Mouse (Mus musculus): ENCODE data around the gene Hdac8.

The Hdac8 gene

DNA sequence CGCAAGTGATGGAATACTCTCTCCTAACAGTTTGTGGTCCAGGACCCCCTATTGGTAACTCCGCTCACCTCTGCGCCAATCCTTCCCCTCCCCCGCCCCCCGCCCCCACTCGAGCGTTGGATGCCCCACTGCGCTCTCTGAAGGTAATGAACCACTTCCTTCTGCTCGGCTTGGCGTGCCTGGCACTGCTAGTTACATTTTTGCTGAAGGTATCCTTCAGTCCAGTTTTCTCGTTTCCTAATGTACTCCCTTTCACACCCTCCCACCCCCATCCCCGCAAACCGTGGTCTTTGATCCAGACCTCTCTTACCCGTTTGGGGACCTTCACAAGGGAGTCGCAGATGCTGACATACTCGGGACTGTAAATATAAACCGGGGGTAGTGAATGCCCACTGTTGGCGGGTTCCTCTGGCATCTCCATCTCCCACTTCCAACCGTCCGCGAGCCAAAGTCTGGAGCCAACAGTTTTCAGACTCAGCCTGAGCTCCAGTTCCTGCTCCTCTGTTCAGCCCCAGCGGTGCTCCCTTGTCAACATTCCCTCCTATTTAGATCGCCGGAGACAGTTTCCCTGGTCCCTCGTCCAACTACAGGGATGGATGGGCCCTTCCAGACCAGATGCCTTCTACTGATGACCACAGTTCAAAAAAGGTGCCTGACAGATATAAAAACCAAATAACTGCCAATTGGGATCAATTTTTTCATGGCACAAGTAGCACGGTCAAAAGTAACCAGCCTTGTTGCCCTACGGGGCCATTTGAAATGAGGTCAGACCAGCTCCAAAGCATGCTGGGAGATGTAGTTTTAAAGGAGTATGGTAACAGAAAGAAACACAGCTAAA lies at the start of gene Hdac8:
Hdac8 (minus strand) TSS at position 716 of the 838 bp plus-strand sequence.
- DNase-seq (ENCODE audit: extremely low spot score, low spot score), result peak; percentile 63

DNA sequence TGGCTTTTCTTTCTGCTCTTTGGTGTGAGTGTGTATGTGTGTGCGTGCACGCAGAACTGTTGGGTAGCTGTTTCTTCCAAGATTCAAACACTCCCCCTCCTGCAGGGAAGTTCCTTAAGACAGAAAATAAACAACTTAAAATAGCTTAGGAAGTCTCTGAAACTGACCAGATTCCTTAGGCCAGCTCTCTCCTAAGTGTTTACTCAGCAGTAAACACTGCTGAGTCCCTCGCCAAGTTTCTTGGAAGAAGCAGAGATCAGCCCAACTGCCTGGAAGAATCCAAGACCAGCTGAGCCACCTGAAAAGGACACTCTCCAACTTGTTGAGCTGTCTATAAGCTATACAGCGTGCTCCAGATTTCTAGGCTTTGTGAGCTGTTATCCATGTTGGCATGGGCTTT lies 4.0 kb upstream of the Hdac8 start:
- DNase-seq (ENCODE audit: extremely low spot score, low spot score), result no peak

DNA sequence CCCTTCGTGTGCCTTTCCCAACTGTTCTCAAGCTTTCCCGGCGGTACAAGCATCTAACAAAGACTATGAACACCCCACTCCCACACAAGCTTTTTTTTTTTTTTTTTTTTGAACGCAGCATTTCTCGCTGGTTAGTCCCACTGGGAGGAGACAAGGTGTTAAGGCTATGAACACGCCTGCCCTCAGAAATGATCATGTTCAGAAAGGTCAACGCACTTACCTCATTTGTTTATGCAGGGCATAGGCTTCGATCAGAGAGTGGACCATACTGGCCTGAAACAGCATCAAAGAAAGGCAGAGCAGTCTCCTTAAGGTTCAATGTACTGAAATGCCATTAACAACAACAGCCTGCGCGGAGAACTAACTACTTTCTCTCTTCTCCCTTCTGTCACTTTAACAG lies 980 bp downstream of the Hdac8 start:
- DNase-seq (ENCODE audit: extremely low spot score, low spot score), result no peak

DNA sequence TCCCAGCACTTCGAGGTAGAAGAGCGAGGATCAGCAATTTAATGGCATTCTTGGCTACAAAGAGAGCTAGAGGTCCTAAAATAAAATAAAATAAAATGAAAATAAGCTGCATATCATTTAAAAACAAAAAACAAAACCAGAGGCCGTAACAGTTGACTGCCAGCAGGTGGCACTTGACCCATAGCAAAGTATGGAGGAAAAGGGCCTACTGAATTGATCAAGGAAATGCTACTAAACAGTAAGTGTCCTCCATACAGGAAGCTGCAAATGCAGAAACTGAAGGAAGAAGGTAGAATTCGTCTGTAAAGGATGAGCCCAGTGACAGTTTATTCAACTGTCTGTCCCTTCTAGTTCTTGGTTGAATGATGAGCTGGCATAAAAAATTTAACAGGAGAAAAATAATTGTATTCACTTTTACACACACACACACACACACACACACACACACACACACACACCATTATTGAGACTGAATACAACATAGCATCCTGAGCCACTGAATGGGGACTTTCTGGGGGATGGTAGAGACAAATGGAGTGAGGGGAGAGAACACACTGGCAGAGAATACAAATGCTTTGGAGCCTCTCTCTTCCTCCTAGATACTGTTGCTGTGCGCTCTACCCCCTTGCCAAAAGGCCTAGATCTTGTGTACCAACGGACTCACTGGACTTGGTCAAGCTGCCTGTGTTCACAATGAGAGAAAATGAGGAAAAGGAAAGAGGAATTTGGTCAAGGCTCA lies 11.0 kb downstream of the Hdac8 start:
- DNase-seq (ENCODE audit: extremely low spot score, low spot score), result no peak

DNA sequence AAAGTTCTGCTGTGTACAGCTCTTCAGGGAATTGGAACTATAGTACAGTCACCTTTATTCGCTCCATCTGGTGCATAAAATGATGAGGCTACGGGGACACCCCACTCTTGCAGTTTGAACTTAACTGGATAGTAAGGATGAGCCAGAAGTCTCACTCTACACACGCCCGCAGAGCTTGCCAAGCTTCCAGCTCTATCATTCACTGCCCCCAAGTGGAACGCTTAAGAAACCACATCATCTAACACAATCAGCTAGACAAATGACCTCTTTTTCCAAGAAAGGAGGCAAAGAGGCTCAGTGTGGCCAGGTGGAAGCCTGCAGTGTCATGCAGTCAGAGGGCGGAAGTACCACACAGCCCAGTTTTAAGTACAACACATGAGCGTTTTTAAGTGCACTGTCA lies 19.6 kb downstream of the Hdac8 start:
- no peak for DNase-seq (ENCODE audit: extremely low spot score, low spot score)

DNA sequence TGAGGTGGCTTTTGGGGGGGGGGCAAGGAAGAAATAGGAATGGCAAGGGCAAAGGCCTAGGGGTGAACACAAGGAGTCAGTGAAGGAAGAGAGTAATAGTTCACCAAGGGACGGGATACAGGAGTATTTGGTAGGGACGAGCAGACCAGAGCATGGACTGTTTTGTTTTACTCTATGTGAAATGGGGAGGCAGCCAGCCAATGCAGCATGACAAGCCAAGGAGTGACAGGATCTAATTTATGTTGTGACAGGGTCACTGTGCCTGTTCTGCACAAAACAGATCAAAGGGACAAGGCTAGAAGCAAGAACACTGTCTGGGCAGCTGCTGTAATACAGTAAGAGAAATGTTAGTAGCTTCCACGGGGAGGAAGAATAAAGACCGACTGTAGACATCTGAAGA lies 25.5 kb downstream of the Hdac8 start:
- DNase-seq (ENCODE audit: extremely low spot score, low spot score), result no peak

DNA sequence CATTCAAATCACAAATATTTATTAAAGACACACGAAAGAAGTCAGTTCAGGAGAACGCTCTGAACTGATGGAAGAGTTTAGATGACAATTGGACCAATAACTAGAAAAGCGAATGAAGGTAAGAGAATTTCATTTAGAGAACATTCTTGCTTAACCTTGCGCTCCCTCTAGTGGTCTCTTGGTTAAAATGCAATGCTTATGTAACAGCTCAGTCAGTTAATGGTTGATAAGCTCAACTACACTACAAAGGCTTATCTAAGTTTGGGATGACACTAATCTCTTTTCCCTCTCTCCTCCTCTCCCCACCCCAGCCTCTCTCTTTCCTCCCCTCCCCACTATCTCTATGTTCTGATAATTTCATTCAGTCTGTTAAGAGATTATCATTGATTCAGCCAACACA lies 26.2 kb downstream of the Hdac8 start:
- DNase-seq (ENCODE audit: extremely low spot score, low spot score), result no peak

DNA sequence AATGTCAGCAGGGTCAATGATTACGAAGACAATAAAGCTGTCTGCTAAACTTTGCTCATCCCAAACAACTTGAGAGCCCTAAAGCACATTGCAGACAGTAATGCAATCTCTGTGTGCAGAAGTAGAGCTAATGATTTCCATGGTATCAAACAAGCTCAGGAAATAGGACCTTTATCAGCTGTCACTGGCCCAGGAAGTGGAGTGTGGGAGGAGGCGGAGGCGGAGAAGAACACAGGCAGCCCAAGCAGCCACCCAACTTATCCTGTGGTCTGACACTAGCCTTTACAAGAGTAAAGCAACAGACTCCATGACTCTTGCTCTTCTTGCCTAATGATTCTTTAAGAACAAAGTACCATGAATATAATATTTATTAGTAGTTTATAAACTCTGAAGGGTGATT lies 26.7 kb downstream of the Hdac8 start:
- no peak for DNase-seq (ENCODE audit: extremely low spot score, low spot score)

DNA sequence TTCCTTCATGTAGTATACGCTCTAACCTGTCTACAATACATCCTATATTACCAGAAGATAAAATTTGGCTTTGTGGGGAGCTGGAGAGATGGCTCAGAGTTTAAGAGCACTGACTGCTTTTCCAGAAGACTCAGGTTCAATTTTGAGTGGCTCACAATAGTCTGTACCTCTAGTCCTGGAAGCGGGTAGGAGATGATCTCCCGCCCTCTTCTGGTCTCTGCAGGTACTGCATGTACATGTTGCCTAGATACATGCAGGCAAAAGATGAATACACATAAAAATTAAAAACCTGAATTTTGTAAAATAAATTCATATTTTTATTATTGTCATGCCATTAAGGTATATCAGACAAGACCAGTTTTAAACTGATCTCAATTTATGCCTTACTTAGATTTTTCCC lies 28.4 kb downstream of the Hdac8 start:
- peak; percentile 63 for DNase-seq (ENCODE audit: extremely low spot score, low spot score)

DNA sequence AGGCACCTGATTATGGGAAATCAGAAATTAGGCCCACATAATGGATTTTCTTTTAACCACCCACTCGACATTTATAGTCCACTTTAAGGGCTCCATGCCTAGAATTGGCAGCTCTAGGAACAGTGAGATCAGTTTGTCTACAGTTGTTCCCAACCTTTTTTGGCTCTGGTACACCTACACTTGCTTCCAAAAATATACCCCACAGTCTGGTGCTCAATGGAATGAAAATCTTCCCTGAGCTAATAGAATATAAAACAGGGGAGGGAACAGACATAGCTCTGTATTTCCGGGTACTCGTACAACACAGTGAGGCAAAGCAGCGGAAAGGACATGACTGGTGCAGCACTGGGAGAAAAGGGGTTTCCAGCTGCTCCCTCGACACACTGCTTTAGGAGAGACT lies 29.6 kb downstream of the Hdac8 start:
- no peak for DNase-seq (ENCODE audit: extremely low spot score, low spot score)

DNA sequence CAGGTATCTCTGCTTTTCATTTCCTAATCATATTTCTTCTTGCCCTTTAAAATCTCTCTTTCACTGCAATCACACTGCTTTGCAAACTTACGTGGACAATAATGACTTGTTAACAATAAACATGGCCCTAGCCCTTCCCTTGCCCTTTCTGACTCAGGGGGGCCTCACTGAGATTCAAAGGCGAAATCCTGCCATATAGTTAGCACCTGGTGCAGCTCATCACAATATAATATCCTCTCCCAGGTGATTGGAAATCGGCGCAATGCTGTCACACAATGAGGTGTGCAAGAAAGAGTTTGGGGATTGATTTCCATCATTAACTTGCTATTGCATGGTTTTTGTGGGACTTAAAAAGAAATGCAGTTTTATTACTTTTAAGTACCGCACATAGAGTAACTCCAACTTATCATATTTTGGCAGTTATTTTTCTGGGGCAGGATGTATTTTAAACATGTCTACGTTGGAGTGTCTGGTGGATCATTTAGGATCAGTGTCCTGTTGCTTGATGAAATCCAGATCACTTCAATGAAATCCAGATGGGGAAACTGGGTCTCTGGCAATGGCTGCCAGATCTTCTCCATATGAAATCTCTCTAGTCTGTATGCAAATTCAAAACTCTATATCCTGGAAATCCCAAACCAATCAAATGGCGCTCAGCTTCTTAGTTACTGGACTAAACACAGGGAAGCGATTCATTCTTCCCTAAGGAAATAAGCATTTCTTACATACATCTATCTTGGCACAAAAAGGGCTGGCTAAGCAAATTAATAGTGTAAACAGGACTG lies 86.6 kb downstream of the Hdac8 start:
- no peak for DNase-seq (ENCODE audit: extremely low spot score, low spot score)

DNA sequence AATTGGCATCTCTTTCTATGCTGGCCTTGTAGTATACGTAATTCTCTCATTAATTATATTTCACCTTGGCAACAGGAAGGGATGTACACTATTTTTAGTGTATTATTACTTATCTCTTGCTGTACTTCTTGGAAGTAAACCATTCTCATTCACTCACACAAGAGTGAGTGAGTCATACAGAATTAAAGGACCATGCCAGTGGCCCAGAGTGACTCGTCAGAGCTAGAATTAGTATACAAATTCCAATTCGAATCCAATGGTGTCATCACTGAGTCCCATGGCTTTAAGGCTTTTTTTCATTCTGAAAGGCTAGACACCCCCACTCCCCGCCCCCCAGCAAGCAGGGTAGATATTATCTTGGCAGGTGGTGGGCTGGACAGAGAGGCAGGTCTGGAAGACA lies 88.2 kb downstream of the Hdac8 start:
- no peak for DNase-seq (ENCODE audit: extremely low spot score, low spot score)

DNA sequence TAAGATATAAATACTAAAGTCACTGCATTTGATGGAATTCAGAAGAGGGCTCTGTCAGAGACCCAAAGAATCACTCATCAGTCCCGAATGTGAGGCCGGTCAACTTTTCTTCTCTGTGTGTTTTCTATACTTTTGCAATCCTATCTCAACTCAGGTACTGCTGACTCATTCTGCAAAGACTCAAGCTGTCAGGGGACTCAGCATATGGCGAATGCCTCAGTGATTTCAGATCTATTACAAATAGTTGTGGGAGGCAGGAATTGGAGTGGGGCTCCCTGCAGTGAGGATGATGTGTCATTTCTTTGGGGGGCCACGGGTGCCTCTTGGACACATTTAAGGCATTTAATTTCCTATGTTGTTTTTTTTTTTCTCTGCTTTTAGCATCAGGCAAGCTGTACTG lies 88.8 kb downstream of the Hdac8 start:
- DNase-seq (ENCODE audit: extremely low spot score, low spot score), result no peak

DNA sequence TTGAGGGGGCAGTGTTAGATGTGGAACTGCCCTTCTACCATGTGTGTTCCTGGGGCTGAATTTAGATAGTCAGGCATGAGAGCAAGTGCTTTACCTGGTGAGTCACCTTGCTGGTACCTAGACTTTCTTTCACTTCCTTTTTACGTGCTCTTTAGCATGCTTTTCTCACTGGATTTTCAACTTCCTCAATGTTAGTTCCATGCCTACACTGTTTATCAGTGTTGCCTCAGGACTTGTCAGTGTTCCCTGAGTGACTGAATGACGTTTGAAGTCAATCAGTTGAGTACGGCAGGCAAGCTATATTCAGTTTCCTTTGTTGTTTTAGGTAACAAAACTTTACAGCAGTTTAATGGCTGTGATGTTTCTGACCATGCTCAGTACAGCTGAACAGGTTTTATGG lies 120.4 kb downstream of the Hdac8 start:
- no peak for DNase-seq (ENCODE audit: extremely low spot score, low spot score)

DNA sequence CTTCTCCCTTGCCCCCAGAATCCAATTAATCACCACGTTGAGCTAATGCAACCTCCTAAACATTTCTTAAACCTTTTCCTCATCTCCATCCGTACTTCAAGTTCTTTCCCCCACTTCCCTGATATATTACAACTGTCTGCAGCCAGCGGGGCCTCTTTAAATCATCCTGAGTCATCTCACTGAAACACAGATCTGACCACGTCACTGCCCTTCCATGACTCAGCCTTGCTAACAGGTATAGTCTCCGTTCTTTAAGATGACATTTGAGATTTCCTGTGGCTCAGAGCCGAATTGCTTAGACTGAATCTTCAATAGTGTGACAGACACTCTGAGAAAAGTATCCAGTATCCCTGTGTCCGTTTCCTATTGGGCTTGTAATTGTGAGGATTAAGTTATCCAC lies 122.0 kb downstream of the Hdac8 start:
- DNase-seq (ENCODE audit: extremely low spot score, low spot score), result no peak

DNA sequence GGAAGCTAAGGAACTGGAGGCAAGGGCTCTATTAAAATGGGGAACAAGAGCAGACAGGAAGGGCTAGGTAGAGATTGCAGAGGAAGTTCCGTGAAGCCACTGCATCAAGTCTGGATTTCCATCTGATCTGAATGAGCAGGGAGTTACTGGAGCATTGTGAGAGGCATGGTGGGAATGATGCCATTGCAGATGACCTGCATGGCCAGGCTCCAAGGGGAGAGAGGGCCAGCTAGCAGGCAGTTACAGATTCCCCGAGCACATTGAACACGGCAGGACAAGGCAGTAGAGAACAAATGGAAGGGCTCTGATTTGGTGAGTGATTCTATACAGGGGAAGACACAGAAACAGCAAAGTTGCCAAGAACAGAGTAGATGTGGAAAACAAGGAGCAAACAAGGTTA lies 138.6 kb downstream of the Hdac8 start:
- no peak for DNase-seq (ENCODE audit: extremely low spot score, low spot score)

DNA sequence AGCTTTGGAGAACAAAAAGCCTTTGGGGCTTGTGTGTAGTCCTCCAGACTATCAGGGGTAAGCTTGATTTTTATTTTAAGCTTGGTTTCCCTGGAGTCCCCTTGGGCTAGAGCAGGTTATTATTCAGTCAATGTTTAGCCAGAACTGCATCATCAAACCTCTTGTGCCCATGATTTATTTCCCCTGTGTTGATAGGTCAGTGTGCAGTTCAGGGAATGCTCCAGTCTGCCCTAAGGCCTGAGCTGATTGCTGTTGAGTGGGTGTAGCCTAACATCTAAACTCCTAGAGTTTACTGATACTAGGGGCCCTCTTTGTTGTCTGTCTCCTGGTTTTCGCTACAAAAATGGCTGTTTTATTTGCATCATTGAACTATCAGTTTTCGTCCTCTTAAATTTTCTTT lies 142.9 kb downstream of the Hdac8 start:
- DNase-seq (ENCODE audit: extremely low spot score, low spot score), result no peak

DNA sequence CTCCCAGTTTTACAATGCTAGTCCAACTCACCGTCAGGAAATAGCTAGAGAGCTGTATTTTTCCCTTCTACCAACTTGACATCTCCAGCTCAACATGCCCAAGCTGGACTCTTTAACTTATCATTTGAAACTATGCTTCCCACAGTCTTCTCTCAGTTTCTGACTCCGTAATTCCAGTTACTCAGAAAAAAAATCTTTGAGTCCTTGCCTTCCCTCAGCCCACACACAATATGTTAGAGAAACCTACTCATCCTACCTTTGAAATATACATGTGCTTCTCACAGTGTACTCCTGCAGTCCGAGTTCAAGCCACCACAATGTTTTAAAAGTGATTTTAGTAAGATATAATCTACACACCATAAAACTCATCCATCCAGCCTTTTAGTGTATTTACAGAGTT lies 151.7 kb downstream of the Hdac8 start:
- no peak for DNase-seq (ENCODE audit: extremely low spot score, low spot score)

DNA sequence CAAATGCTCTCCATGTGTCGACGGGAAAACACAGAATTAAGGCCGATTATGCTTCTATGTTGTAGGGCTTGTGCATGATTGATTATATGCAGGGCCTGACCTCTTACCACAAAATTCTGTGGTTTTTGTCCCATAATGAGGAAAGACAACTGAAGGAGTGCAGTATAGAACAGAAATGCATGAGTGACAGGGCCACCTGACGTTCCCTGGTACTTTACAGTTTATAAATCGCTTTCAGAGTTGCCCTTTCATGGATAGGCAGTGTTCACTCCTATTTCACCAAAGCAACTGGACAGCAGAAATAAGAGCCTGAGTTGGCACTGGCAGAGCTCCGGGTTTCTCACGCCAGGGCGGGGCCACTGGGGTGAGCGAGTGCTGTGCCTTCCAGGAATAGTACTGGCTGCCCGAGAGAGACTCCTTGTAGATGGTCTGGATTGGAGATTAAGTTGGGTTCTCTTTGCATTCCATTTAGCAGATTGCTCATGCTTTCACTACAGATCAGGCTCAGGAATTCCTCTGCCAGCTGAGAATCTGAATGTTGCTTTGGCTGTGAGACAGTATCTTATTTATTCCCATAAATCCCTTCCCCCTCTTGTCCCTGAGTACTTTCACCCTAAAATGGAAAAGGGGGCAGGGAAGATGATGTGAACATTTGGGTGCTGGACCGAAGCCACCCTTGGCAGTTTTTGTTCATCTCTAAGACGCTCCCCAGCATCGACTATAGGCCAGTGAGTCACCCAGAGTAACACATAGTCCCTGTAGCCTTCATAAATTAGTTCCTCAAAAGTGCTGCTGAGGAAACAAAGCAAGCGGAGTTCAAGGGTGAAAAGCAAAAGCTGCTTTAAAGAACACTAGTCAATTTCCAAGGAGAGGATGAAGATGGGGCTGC lies 155.1 kb downstream of the Hdac8 start:
- no peak for DNase-seq (ENCODE audit: extremely low spot score, low spot score)

DNA sequence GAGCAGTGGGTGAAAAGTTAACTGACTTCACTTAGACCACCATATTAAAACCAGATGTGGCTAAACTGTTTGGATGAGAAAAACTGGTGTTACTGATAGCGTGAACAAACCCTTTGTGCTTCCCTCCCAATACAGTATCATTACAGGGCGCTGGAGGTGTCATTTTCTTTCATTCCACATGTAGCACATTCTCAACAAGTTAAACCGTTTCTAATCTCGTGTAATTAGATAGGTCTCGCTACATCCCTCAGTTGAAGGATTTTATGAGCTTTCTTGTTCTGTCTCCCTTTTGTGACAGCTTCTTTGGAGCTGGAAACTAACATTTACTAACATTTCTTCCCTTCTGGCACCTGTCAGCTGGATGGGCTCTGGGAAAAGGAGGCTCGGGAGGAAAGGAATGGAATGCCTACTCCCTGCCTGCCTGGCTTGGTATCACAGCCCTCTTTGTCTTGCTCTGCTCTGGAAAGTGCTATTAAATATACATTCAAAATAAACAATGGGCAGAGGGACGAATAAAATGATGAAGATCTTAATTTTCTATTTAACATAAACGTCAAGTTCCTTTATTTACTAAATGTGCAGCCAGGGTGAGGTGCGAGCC lies 156.2 kb downstream of the Hdac8 start:
- DNase-seq (ENCODE audit: extremely low spot score, low spot score), result peak; percentile 13

DNA sequence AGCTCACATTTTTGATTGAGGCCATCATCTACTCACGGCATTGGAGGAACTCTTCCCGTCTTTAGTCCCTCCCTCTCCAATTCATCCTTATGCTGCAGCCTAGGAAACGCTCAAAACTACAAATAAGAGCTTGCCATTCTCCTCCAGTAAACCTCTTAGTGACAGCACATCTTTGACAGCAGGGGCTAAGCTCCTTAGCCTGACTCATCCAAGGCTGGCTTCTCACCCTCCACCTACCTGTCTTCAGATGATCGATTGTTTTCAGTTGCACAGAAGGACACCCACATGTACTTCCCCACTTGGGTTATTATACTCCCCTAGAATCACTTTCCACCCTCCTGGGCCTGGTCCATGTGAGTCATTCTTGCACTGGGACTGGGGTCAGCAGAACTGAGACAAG lies 163.5 kb downstream of the Hdac8 start:
- DNase-seq (ENCODE audit: extremely low spot score, low spot score), result no peak

All from neural tube, embryonic 10.5 days (tissue).